Mouse (Mus musculus) T-helper 17 cell (primary cell): ENCODE measurements around the gene Tmem233.

Source experiments
- in situ Hi-C, 2 experiments: fragments of 300-600 bp; cut with MboI, MseI; formaldehyde crosslinking; loops; 1 replicate in 1 of 2; 2 replicates in 1 of 2; pipeline ENCODE4 v1.15.1; 2025; ENCODE audit warnings: high pct_unique_total_duplicates in 2 of 2

Gene Tmem233

GRCm38 (mm10) chr5:116083081-116083480 lies at the start of gene Tmem233:
Gene Tmem233 (minus strand): TSS chr5:116083244.
- in situ Hi-C loops: no loop called here

- in situ Hi-C loops: loop anchor here (5.0 to 10.0 kb wide), 4 partner anchors 89 to 951 kb away; no protein-coding TSS in a partner anchor
These were observed 40.3 kb upstream of the Tmem233 start for GRCm38 (mm10) chr5:116123344-116123743.

GRCm38 (mm10) chr5:116116567-116116966 lies 33.5 kb upstream of the Tmem233 start:
- in situ Hi-C loops: no loop called here

- in situ Hi-C loops: no loop called here
These were observed 33.1 kb upstream of the Tmem233 start for GRCm38 (mm10) chr5:116116110-116116509.

GRCm38 (mm10) chr5:116115071-116115834 lies 32.2 kb upstream of the Tmem233 start:
- in situ Hi-C loops: no loop called here

- in situ Hi-C loops: loop anchor here in 1 of 2 experiments (5.0 kb wide), 1 partner anchor 64 kb away; no protein-coding TSS in a partner anchor
These were observed 25.6 kb upstream of the Tmem233 start for GRCm38 (mm10) chr5:116108651-116109050.

GRCm38 (mm10) chr5:116084231-116084630 lies 1.2 kb upstream of the Tmem233 start:
- in situ Hi-C loops: no loop called here

GRCm38 (mm10) chr5:116082241-116082900 lies 673 bp downstream of the Tmem233 start:
- in situ Hi-C loops: no loop called here

GRCm38 (mm10) chr5:116081616-116082015 lies 1.4 kb downstream of the Tmem233 start:
- in situ Hi-C loops: no loop called here

- in situ Hi-C loops: no loop called here
These were observed 2.3 kb downstream of the Tmem233 start for GRCm38 (mm10) chr5:116080736-116081135.

- in situ Hi-C loops: no loop called here
These were observed 13.4 kb downstream of the Tmem233 start for GRCm38 (mm10) chr5:116069618-116070017.

GRCm38 (mm10) chr5:116052826-116053225 lies 30.2 kb downstream of the Tmem233 start:
- in situ Hi-C loops: no loop called here

GRCm38 (mm10) chr5:116052171-116052570 lies 30.9 kb downstream of the Tmem233 start:
- in situ Hi-C loops: no loop called here

- in situ Hi-C loops: no loop called here
These were observed 33.2 kb downstream of the Tmem233 start for GRCm38 (mm10) chr5:116049821-116050220.

GRCm38 (mm10) chr5:116048321-116048720 lies 34.7 kb downstream of the Tmem233 start:
- in situ Hi-C loops: no loop called here

- in situ Hi-C loops: no loop called here
These were observed 36.8 kb downstream of the Tmem233 start for GRCm38 (mm10) chr5:116046246-116046645.

GRCm38 (mm10) chr5:116045581-116045980 lies 37.5 kb downstream of the Tmem233 start:
- in situ Hi-C loops: no loop called here

- in situ Hi-C loops: no loop called here
These were observed 40.8 kb downstream of the Tmem233 start for GRCm38 (mm10) chr5:116042241-116042640.

- in situ Hi-C loops: loop anchor here in 1 of 2 experiments (10.0 kb wide), 1 partner anchor 175 kb away; no protein-coding TSS in a partner anchor
These were observed 43.3 kb downstream of the Tmem233 start for GRCm38 (mm10) chr5:116039706-116040105.

- in situ Hi-C loops: loop anchor here in 1 of 2 experiments (10.0 kb wide), 1 partner anchor 177 kb away; no protein-coding TSS in a partner anchor
These were observed 45.3 kb downstream of the Tmem233 start for GRCm38 (mm10) chr5:116037731-116038130.

- in situ Hi-C loops: loop anchor here in 1 of 2 experiments (10.0 kb wide), 1 partner anchor 178 kb away; no protein-coding TSS in a partner anchor
These were observed 46.6 kb downstream of the Tmem233 start for GRCm38 (mm10) chr5:116036465-116036864.

GRCm38 (mm10) chr5:116031190-116031577 lies 51.9 kb downstream of the Tmem233 start:
- in situ Hi-C loops: loop anchor here (5.0 to 10.0 kb wide), 2 partner anchors 181 to 184 kb away; no protein-coding TSS in a partner anchor
